Mouse (Mus musculus) hindbrain, embryonic 11.5 days (tissue): Measurements from ENCODE around the gene Tmem131. TPM values are rescaled to one million over a fixed set of nuclear protein-coding genes. Genes with fewer than 3 reads are reported as not detected.

Experiments
- ATAC-seq: fragments of 200-750 bp; cut with Nextera tagmentation; 2 replicates; pipeline ENCODE4 v1.8.0; 2017; ENCODE audit warnings: mild to moderate bottlenecking, moderate TSS enrichment, moderate library complexity; ENCODE audit not compliant: low FRiP score
- DNase-seq: peaks from one replicate; pipeline ENCODE4 v3.0.0-alpha.2; 2015; ENCODE audit warnings: low spot score
- H3K27ac ChIP-seq: fragments of 300-500 bp; sonication (generic); 2 replicates; pipeline ENCODE4 v1.5.1; 2014; ENCODE audit warnings: mild to moderate bottlenecking, low read depth, low read length
- H3K27me3 ChIP-seq: fragments of 300-500 bp; sonication (generic); 2 replicates; pipeline ENCODE4 v1.6.1; 2014; ENCODE audit warnings: mild to moderate bottlenecking, low read length, moderate library complexity, mixed read lengths; ENCODE audit not compliant: control insufficient read depth, insufficient read depth
- H3K36me3 ChIP-seq: fragments of 300-500 bp; sonication (generic); 2 replicates; pipeline ENCODE4 v1.6.1; 2014; ENCODE audit warnings: mild to moderate bottlenecking, low read length, moderate library complexity, mixed read lengths; ENCODE audit not compliant: control insufficient read depth, insufficient read depth
- H3K4me1 ChIP-seq: fragments of 300-500 bp; sonication (generic); replicated peaks from 2 replicates; pipeline ENCODE4 v1.6.1; 2014; ENCODE audit warnings: low read length, mixed read lengths; ENCODE audit not compliant: control insufficient read depth, insufficient read depth
- H3K4me2 ChIP-seq: fragments of 300-500 bp; sonication (generic); replicated peaks from 2 replicates; pipeline ENCODE4 v1.6.1; 2014; ENCODE audit warnings: mild to moderate bottlenecking, low read depth, low read length
- H3K4me3 ChIP-seq: fragments of 300-500 bp; sonication (generic); 2 replicates; pipeline ENCODE4 v1.5.1; 2014; ENCODE audit warnings: low read depth, low read length
- H3K9ac ChIP-seq: fragments of 300-500 bp; sonication (generic); 2 replicates; pipeline ENCODE4 v1.6.1; 2014; ENCODE audit warnings: low read depth, low read length
- H3K9me3 ChIP-seq: fragments of 300-500 bp; sonication (generic); 2 replicates; pipeline ENCODE4 v1.6.1; 2016; ENCODE audit warnings: low read length; ENCODE audit not compliant: control insufficient read depth
- WGBS: fragments of 180-500 bp; shearing (Covaris S2); extraction: QIAGEN DNeasy Blood & Tissue Kit; methylation state at CpG from one replicate; pipeline ENCODE4 v1.1.7; 2014; 5-methylcytosine and 5-hydroxymethylcytosine counted together
- polyA plus RNA-seq: library from polyadenylated mRNA; unstranded; fragments of >200 nt; fragmentation: Nextera tagmentation; extraction: Ambion mirVana; gene quantifications from 2 replicates; pipeline ENCODE4 v1.2.1, GENCODE M21; 2014

Gene Tmem131
- polyA plus RNA-seq, 1 experiment from 2014 or later = 17.9 TPM

DNA sequence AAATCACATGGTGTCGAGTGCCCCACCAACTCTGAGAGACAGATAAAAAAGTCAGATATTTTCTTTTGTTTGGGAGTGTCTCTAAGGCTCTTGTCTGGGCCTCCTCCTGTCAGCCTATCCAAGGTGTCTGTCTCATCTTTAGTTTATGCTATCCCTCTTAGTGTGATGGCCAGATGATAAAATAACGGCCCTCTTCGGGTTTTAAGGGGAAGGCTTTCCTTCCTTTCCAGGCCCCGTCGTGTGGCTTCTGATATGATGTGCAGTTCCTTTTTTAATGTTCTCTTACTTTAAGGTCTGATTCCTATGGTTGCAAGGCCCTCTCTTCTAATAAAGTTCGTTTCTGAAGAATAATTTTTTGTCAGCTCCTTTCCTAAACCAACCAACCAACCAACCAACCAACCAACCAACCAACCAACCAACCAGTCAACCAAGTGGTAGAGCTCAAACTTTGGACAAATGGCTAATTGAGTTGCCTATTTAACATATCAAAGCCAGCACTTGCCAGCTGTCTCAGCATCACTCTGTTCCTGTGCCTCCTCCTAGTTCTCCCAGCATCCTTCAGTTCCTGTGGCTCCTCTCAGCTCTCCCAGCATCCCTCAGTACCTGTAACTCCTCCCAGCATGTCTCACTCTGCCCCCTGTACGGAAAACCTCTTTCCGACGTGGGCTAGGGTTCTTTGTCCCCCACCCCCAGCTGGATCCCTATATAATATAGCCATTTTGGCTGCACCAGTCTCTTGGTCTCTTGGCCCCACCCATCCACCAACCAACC is 38.9 kb upstream of the Tmem131 start:
- no peak overlapping the region for H3K4me2 ChIP-seq
- no peak overlapping the region for H3K9ac ChIP-seq
- H3K4me3 ChIP-seq = no peak overlapping the region
- no peaks in the 10 kb centered on the region for H3K27me3 ChIP-seq
- DNase-seq = no peak
- WGBS = 93% methylated on average over 9 of the region's 9 CpGs
- no peaks in the 10 kb centered on the region for H3K36me3 ChIP-seq
- H3K4me1 ChIP-seq = no peaks in the 10 kb centered on the region
- no peak overlapping the region for H3K27ac ChIP-seq
- no peaks in the 10 kb centered on the region for H3K9me3 ChIP-seq
- ATAC-seq = no peak

- ATAC-seq (no peak), DNase-seq (no peak)
- Histone ChIP-seq H3K4me1 (no peaks in the 10 kb centered on the region), H3K36me3 (no peaks in the 10 kb centered on the region), H3K4me2 (no peak overlapping the region), H3K27ac (no peak overlapping the region), H3K9ac (no peak overlapping the region), H3K4me3 (no peak overlapping the region), H3K27me3 (no peaks in the 10 kb centered on the region), H3K9me3 (no peaks in the 10 kb centered on the region)
- 87% methylated on average over 4 of the region's 4 CpGs for WGBS
These were observed 33.3 kb upstream of the Tmem131 start for GRCm38 (mm10) chr1:36976770-36977169.

GRCm38 (mm10) chr1:36970918-36971617 is 27.6 kb upstream of the Tmem131 start:
- Histone ChIP-seq H3K4me1 (no peaks in the 10 kb centered on the region), H3K9me3 (no peaks in the 10 kb centered on the region), H3K9ac (no peak overlapping the region), H3K4me3 (no peak overlapping the region), H3K4me2 (no peak overlapping the region), H3K27ac (no peak overlapping the region), H3K27me3 (no peaks in the 10 kb centered on the region), H3K36me3 (no peaks in the 10 kb centered on the region)
- WGBS = 92% methylated on average over 3 of the region's 3 CpGs
- ATAC-seq = no peak
- DNase-seq = no peak

GRCm38 (mm10) chr1:36965831-36966230 is 22.4 kb upstream of the Tmem131 start:
- 90% methylated on average over 5 of the region's 5 CpGs for WGBS
- ATAC-seq = no peak

DNA sequence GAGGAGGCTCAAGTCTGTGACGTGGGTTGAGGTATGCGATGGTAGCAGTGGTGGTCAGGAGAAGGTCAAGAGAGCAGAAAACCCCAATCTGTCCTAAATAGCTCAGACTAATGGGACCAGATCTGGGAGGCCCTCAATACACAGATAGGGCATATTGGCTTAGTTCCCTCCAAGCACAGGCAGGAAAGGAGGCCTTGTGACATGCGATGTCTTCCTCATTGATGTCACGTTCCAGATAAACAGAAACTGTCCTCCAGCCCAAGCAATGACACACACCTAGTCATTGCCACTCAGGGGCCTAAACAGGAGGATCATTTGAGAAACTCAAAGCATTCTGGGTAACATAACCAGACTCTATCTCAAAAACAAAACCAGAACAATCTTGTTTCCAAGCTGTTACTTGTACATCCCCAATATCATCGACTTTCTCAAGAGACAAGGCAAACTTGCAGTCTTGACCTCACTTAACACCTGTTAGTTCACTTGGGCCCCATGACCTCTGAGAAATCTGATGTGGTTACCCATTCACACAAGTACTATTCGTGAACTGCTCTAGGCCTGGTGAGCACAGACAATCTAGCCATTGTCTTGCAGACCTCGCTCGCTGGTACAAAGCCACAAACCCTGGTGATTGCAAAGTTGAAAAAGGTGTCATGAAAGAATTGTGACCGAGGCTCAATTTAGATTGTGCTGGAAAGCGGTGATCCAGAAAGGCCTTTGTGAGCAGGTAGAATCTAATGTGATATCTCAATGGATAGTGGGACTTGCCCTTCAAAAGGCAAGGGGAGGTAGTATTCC is 19.1 kb upstream of the Tmem131 start:
- no peaks in the 10 kb centered on the region for H3K36me3 ChIP-seq
- no peak overlapping the region for H3K4me2 ChIP-seq
- WGBS = 72% methylated on average over 10 of the region's 10 CpGs
- no peak overlapping the region for H3K27ac ChIP-seq
- no peak overlapping the region for H3K9ac ChIP-seq
- H3K4me3 ChIP-seq = no peak overlapping the region
- DNase-seq = no peak
- no peaks in the 10 kb centered on the region for H3K9me3 ChIP-seq
- no peaks in the 10 kb centered on the region for H3K4me1 ChIP-seq
- no peaks in the 10 kb centered on the region for H3K27me3 ChIP-seq
- no peak for ATAC-seq

More at GRCm38 (mm10) chr1:36965831-36966230, 22.4 kb upstream of the Tmem131 start:
- H3K4me1 ChIP-seq = no peaks in the 10 kb centered on the region
- no peak overlapping the region for H3K4me3 ChIP-seq
- H3K36me3 ChIP-seq = no peaks in the 10 kb centered on the region
- no peaks in the 10 kb centered on the region for H3K27me3 ChIP-seq
- H3K9ac ChIP-seq = no peak overlapping the region
- H3K9me3 ChIP-seq = no peaks in the 10 kb centered on the region
- no peak overlapping the region for H3K4me2 ChIP-seq
- no peak overlapping the region for H3K27ac ChIP-seq
- no peak for DNase-seq

GRCm38 (mm10) chr1:36960509-36961222 is 17.2 kb upstream of the Tmem131 start:
- Histone ChIP-seq H3K9me3 (no peaks in the 10 kb centered on the region), H3K27ac (no peak overlapping the region), H3K4me2 (no peak overlapping the region), H3K9ac (no peak overlapping the region), H3K4me3 (no peak overlapping the region), H3K27me3 (no peaks in the 10 kb centered on the region), H3K36me3 (no peaks in the 10 kb centered on the region), H3K4me1 (no peaks in the 10 kb centered on the region)
- DNase-seq (no peak), ATAC-seq (no peak)
- 93% methylated on average over 16 of the region's 16 CpGs for WGBS

- DNase-seq = no peak
- Histone ChIP-seq H3K27ac (no peak overlapping the region), H3K4me2 (no peak overlapping the region), H3K4me3 (no peak overlapping the region), H3K9ac (no peak overlapping the region), H3K36me3 (no peaks in the 10 kb centered on the region), H3K9me3 (no peaks in the 10 kb centered on the region), H3K4me1 (no peaks in the 10 kb centered on the region), H3K27me3 (no peaks in the 10 kb centered on the region)
- whole genome bisulfite sequencing = 88% methylated on average over 7 of the region's 7 CpGs
- no peak for ATAC-seq
These were observed 6.2 kb upstream of the Tmem131 start for GRCm38 (mm10) chr1:36949591-36950184.

- no peaks in the 10 kb centered on the region for H3K9me3 ChIP-seq
- no peak overlapping the region for H3K27ac ChIP-seq
- H3K4me1 ChIP-seq = no peaks in the 10 kb centered on the region
- no peak overlapping the region for H3K4me2 ChIP-seq
- ATAC-seq (no peak), DNase-seq (no peak)
- no peaks in the 10 kb centered on the region for H3K36me3 ChIP-seq
- H3K4me3 ChIP-seq = no peak overlapping the region
- H3K9ac ChIP-seq = no peak overlapping the region
- no peaks in the 10 kb centered on the region for H3K27me3 ChIP-seq
- WGBS = 82% methylated on average over 8 of the region's 8 CpGs
These were observed 4.0 kb upstream of the Tmem131 start for GRCm38 (mm10) chr1:36947448-36947847.
